ENCODE assay signal across 17 mouse cellular contexts in the genomic region with DNA sequence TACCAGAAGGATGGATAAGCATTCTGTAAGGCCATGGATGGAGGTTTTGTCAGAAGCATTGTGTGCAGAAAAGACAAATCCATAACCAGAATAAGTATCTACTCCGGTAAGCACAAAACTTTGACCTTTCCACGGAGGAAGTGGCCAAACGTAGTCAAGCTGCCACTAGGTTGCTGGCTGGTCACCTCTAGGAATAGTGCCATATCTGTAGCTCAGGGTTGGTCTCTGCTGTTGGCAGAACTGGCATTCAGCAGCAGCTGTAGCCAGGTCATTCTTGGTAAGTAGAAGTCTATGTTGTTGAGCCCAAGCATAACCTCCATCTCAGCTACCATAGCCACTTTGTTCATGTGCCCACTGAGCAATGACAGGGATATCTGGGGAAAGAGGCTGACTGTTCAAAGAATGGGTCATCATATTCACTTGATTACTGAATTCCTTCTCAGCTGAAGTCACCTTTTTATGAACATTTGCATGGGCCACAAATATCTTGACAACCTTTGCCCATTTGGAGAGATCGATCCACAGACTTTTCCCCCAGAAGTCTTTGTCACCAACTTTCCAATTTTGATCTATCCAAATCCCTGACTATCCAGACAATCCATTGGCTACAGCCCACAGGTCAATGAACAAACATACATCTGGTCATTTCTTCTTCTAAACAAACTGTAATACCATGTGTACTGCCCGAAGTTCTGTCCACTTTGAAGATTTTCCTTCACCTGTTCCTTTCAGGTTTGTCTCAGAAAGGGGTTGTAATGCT.
"Had no signal": no experiment of that assay in that cellular context is flagged by ENCODE, and none has a peak within 500 bp of the region (broad histone marks: within the 10 kb centered on the region; RNA-seq: fewer than 3 reads in every experiment).

No protein-coding gene starts in this region.

- H3K4me2 ChIP-seq: neural tube, embryonic 12.5 days; neural tube, embryonic 13.5 days; neural tube, embryonic 15.5 days; stomach, embryonic 15.5 days had no signal

- H3K27ac ChIP-seq: neural tube, embryonic 12.5 days; neural tube, embryonic 13.5 days; neural tube, embryonic 15.5 days; stomach, embryonic 15.5 days; stomach, postnatal 0 days had no signal

- H3K27me3 ChIP-seq: neural tube, embryonic 12.5 days; neural tube, embryonic 13.5 days; neural tube, embryonic 15.5 days; stomach, embryonic 15.5 days had no signal

- H3K9ac ChIP-seq: neural tube, embryonic 12.5 days; neural tube, embryonic 13.5 days; neural tube, embryonic 15.5 days; stomach, embryonic 15.5 days had no signal

- H3K9me3 ChIP-seq: neural tube, embryonic 12.5 days; neural tube, embryonic 13.5 days; neural tube, embryonic 15.5 days; stomach, embryonic 15.5 days had no signal

- H3K4me3 ChIP-seq: neural tube, embryonic 12.5 days; neural tube, embryonic 13.5 days; neural tube, embryonic 15.5 days; stomach, embryonic 15.5 days had no signal

- H3K36me3 ChIP-seq: neural tube, embryonic 12.5 days; neural tube, embryonic 13.5 days; neural tube, embryonic 15.5 days; stomach, embryonic 15.5 days had no signal

- H3K4me1 ChIP-seq: neural tube, embryonic 12.5 days; neural tube, embryonic 13.5 days; neural tube, embryonic 15.5 days; stomach, embryonic 15.5 days had no signal

- DNase-seq: retina, postnatal 1 day; right cerebral cortex, adult 18-20 months; right cerebral cortex, postnatal 14 days; right cerebral cortex, postnatal 25 days; right cerebral cortex, postnatal 4 days; spleen, adult 18-20 months; thymus, adult 18-20 months; thymus, adult 2 months; thymus, postnatal 14 days; thymus, postnatal 25 days; thymus, postnatal 36 days; thymus, postnatal 4 days had no signal
